Mouse (Mus musculus) neural tube, embryonic 10.5 days (tissue): Measurements from ENCODE around the gene Pou2f3.

Source experiments
- DNase-seq: peaks from one replicate; pipeline ENCODE4 v3.0.0-alpha.2; 2017; ENCODE audit warnings: low spot score; ENCODE audit errors: extremely low spot score

The Pou2f3 gene

DNA sequence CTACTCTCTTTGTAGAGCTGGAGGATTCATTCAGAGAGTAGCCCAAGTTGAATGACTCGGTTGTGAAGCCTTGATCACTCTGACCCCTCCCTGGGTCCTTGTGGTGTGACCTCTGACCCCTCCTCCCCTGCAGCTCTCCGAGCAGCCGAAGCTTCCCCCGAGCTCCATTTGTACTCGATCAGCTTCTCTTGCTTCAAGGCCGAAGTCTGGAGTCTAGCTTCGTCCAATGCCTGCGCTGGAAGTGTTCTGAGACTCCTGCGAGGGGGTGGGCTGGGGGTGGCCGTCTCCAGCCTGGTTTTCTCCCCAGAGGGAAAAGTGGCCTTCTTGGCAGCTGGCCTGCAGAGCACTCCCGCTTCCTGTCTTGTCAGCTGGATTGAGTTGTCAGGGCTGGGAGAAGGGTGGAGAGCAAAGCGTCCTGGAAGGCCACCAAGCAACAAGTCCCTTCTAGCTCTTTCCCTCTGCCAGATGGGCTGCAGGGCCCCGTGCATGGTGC is at the start of gene Pou2f3:
Gene Pou2f3, minus strand, starts transcription at position 180 of the 493 bp plus-strand sequence.
- DNase-seq = peak; percentile 48

DNA sequence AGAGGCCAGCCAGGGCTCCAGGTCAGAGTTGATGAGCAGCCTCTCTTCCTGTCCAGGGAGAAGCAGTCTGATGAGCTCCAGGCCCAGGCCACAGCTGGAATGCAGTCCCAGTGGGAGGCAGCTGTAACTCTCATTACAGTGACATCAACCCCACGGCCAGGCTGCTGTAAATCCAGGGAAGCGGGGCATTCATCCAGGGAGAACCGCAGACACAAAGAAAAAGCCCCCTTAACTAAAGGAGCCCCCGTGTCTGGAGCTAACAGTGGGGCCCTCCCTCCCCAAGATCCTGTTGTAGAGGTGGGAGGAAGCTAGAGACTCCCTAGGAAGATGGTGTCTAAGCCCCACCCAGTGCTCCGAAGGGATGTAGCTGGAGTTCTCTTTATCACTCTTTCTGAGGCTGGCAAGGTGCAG is 43.1 kb upstream of the Pou2f3 start:
- DNase-seq = peak; percentile 80

DNA sequence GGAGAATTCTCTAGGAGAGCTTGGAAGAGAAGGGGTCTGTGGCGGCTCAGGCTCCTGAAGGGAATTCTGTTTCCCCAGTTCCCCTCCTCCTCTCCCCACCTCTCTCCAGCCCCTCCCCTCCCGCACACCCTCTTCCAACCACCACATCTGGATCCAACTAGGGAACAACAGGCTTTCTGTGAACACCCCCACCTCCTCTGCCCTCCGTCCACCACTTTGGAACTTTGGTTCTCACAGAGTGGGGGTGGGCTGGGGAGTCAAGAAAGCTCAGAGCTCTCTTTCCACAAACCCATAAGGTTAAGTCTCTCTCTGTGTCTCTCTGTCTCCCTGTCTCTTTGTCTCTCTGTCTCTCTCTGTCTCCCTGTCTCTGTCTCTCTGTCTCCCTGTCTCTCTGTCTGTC is 42.6 kb upstream of the Pou2f3 start:
- DNase-seq = peak; percentile 66

DNA sequence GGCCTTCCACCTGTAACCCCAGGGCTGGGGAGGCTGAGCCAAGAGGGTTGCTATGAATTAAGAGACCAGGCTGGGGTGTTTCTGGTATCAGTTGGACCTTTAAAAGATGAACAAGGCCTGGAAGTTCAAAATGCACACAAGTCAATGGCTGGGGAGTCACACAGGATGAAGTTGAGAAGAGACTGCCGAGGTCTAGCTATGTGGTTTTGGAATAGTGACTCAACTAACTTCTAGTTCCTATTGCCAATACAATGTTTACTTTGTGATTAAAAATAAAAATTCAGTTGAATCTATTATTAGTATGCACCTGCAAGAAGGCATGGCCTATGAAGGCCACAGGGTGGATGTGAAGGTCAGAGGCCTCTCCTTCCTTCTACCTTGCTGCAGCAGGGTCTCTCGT is 41.6 kb upstream of the Pou2f3 start:
- DNase-seq = no peak

DNA sequence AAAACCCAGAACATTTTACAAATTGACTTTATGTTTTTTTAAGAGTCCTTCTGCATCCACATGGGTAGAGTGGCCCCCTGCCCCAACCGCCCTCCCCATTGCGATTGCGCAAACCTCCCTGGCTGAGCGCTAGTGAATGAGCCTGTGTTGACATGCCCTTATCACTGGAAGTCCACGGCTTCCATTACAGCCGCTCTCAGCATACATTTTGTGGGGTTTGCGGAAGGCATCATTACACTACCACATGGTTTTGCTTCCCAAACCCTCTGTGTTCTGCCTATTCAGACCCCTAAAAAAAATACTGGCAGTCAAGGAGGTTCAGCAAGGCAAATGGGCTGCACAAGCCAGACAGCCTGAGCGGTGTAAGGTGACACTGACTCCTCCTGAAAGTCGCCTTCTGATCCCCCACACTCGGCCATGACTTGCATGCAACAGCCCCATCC is 36.6 kb upstream of the Pou2f3 start:
- no peak for DNase-seq

DNA sequence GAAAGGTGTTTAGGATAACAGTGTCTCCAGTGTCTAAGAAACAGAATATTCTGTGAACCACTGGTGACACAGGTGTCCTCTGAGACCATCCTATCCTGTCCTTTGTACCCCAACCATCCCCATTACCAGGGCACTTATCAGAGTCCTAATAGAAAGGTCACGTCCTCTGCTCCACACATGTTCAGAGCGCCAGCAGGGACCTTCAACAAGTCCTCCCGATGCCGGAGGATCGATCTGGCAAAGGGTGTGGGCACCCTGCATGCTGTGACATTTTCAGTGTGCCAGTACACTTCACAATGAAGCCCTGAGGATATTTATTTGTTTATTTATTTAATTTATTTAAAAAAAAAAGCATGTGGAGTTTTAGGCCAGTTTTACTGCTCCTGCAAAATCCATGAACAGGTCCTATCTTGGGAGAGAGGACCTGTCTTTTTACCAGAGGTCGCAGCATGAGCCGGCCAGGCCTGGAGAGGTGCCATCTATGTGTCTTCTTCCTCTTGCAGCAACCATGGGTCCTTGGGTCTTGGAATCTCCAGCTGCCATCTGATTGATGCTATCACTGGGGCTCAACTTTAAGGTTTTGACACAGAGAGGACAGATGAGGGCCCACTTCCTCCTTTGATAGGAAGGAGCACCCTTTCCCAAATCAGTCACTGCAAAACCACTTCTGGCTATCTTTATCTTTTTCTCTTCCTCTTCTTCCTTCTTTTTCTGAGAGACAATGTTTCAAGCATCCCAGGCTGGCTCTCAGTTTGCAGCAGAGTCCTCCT is 35.8 kb upstream of the Pou2f3 start:
- DNase-seq = no peak

DNA sequence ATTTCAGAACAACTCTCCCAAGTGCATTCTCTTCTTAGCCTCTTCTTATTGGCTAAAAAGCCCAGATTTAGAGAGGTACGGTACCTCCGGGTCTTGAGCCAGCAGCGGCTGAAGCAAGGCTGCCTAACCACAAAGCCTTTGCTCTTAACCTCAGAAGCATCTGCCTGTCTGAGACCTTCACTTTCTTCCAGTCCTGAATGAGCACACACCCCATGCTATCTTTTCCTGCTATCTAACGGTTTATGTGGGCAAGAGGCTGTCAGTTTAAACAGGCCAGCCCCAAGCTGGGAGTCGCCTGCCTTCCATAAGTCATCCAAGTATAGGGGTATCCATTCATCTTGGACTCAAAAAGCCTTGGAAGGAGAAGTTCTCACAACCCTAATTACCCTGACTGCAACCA is 32.3 kb upstream of the Pou2f3 start:
- DNase-seq = no peak

DNA sequence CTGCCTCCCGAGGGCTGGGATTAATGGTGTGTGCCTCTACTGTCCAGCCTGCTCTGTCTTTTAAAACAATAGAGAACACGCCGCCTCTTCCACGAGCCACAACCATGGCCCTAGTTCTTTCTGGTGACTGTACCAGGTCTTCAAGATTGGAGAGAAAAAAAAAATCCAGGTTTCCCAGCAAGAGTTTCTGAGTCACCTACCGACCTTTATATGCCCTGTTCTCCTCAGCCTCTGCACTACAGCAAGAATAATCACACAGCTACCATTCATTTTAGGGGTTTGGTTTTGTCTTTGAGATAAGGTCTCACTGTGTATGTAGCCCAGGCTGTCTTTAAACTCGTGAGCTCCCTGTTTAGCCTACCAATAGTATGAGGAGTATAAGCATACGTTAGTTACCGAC is 31.8 kb upstream of the Pou2f3 start:
- no peak for DNase-seq

DNA sequence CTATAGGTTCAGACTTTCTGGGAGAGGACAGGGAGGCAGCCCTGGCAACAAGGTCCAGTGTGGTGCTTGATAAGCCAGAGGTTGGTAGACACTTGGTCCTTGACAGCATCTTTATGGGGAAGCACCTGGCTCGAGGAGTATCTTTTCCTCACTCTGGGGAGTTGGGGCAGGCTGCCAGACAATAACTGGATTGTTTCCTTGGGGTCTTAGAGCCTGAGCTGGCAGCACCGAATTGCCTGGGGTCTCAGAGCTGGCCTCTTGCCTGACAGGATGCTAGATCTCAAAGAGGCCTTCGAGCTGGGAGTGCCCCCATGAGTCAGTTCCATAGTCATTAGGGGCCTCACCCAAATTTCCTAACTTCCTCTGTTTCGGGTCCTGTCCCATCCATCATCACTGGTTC is 31.1 kb upstream of the Pou2f3 start:
- DNase-seq = no peak

DNA sequence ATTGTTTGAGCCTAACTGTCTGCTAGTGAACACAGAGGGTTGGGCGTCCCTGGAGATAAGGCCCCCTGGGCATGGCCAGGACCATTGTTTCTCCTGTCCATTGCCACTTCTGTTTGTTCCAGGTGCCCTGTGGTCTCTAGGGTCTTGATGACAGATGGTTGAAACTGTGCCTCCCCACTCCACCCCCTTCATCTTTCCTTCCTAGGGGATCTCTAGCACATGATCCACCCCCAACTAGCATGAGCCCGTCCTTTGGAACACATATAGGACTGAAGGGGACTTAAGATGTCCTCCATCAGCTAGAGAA is 30.4 kb upstream of the Pou2f3 start:
- no peak for DNase-seq

DNA sequence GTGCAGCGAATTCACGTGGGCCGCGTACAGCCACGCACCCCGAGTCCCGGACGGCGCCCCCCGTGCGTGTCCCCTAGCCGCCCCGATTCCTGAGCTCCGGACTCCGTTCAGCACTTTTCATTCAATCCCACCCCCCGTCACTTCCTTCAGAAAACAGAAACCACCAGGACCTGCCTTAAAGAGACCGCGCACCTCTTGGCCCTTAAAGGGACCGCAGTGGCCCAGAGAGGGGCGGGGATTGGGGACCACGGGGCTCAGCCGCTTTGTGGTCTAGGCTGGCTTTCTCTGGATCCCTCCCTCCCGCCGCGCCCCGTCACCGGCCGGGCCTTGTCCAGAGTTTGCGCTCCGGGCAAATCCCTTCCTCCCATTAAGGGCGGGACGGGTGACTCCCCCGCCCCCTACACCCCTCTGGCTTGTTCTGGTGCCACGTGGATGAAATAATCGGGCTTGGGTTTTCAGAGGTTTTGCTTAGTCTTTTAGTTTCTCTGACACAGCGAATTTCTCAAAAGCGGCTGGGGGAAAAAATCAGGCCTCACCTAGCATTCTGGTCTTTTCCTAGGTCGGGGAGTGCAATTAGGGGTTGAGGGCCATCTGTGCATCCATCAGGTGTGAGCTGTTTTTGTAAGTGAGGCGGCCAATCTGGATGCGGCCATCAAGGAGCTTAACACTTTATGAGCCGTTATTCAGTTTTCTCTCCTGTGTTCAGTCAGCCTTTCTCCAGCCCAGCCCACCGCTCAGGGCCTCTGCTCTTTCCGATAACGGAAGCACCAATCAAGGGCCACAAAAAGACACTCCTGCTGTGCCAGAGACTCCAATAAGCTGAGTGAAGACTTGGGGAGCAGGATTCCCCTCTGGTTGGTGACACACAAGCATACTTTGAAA is 29.8 kb upstream of the Pou2f3 start, which contains the start of gene Oaf:
Gene Oaf, minus strand, starts transcription at position 200 of the 882 bp plus-strand sequence.
- peak; percentile 90 for DNase-seq

DNA sequence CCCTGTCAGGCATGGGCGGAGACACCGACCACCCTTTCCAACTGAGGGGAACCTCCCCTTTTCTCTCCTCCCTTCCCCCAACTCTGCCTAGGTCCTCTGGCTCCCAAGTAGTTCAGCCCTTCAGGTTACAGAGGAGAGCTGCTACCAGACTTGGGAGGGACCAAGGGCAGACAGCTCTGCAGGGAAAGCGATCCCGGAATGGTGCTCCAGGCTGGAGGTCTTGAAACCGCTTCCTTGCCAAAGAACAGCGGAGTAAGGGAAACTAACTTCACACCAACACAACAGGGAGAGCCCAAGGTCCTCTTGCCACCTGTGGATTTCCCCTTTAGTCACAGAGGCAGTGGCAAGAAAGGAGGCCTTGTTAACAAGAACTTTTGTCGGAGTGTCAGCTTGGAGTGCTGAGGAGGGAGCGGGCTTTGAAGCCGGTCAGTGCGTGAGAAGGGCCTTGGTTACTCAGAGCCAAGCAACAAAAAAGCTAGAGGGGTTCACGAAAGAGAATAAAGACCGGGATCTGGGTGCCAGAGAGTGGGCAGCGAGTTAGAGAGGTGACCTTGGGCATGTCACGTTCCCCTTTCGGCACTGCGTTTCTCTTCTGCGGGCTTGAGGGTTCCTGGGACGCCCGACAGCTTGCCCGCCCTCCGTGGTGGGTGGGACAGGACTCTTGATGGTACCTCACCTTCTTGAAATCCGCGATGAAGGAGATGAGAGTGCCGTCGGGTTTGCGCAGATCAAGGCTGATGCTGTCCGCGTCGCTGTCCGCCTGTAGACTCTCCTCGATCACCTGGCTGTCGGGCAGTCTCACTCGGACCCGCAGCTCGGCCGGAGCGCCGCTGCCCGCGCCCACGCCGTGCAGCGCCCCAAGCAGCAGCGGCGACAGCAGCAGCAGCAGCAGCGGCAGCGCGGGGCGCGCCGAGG is 28.7 kb upstream of the Pou2f3 start:
- DNase-seq = peak; percentile 53

DNA sequence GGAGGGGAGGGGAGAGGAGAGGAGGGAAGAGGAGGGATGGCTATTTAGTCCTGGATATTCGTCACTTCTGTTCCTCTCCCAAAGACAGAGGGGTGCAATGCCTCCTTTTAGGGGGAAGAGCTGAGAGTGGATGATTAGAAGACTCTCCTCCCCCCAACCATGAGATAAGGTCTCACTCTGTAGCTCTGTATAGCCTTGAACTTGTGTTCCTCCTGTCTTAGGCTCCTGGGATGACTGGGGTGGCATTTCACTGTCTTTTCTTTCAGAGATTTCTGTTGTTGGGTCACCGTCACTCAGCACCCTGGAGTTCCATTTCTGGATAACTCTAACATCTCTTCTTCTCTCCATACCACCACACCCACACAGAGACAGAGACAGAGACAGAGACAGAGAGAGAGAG is 28.0 kb upstream of the Pou2f3 start:
- DNase-seq = no peak

DNA sequence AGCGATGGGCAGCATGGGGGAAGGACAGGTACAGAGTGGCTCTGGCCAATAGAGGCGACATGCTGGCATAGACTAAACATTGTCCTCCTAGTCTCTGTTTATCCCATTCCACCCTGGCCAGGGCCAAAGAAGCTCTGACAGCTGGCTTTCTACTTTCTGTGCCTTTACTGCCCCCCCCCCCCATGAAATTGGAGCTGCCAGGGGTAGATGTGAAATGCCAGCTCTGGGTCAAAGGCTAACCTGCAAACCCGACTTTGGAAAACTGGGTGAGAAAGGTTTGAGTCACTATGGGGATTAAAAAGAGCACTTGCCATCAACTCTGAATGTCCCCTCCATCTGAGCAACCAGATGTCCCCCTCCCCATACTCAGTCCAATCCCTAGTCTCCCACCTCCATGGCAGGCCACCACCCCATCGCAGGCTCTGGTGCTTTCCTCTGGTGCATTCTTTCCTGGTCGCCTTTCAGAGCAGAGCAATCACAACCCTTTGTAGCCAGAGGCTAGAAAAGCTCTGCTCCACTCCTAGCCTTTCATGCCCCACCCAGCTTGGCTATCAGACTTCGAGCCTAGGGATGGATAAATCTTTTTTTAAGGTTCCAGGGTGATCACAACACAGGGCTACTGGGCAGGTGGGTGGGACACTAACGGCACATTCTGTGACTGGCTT is 27.1 kb upstream of the Pou2f3 start:
- no peak for DNase-seq

DNA sequence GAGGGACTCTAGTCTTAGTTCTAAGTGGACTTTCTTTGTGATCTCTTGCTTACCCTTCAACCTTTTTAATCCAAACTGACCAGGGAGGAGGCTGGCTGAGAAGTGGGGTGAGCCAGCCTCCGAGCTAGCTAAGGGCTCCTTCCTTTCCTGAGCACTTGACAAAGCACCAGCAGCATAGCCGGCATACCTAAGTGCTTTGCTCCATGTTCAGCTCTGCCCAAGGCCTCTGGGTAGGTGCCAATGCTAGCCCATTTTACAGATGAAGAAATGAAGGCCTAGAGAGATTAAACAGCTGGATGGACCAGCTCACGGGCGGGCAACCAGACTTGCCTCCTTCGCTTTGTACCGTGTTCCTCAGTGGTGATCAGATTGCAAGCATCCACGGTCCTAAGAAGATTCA is 26.4 kb upstream of the Pou2f3 start:
- DNase-seq = no peak

DNA sequence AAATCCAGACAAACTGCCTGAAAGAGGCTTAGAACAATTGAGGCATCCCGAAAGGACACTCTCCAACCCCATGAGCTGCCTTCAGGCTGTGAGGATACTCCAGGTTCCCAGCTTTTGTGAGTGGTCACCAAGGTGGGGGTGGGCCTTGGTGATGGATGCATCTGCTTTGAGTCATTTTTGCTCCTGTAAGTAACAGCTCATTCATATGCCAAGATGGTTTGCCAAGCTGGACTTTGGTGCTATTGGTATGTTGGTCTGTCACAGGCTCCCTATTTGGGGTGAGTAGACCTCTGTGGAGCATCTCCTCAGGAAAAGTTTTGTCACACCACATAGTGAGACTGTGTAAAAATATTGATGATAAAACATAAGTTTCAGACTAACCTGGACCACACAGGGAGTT is 25.9 kb upstream of the Pou2f3 start:
- no peak for DNase-seq

DNA sequence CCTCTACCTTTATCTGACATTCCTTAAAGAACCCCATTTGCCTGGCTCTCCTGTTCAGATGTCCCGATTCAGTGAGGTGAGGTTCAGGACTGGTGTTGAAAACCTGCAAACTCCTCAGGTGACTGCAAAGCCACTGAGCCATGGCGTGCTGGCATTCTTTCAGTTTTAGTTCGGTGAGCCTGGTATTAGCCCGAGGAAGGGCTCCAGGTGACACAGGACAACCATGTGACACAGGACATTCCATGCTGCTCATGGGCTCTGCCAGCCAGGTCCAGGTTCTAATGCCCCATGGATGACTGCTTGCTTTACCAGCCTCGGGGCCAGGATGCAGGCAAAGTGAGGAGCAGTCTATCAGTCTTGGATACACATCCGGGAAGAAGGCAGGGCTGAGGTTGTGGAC is 25.2 kb upstream of the Pou2f3 start:
- DNase-seq = no peak

DNA sequence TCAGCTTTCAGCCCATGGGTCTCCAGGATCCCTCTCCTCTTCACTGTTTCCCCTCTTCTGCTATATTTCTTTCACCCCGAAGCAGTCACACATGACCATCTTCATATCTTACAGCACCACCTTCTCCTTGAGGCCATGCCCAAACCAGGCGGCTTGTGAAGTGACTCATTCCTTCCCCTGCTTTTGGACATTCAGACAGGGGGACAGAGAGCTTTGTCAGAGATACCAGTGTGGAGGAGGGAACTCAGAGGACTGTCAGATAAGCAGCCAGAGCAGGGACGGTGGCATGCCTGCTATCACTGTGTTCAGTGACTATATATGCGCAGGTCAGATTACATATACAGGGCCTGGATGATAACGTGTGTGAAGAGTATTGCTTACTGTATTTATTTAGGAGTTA is 24.3 kb upstream of the Pou2f3 start:
- no peak for DNase-seq

DNA sequence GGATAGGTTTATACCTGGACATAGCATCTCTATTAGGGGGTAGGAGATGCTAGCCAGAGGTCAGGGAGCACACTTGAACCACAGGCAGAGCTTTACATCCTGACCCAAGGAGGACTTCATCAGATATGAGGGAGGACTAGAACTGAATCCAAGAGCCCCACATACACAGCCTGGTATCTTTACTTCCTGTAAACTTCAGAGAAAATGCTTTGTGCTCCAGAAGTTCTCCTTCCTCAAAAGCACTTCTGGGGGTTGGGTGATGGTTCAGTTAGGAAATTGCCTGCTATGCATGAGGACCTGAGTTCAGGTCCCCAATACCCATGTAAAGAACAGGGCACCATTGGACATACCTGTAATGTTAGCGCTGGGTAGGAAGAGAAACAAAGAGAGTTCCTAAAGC is 23.3 kb upstream of the Pou2f3 start:
- DNase-seq = no peak

DNA sequence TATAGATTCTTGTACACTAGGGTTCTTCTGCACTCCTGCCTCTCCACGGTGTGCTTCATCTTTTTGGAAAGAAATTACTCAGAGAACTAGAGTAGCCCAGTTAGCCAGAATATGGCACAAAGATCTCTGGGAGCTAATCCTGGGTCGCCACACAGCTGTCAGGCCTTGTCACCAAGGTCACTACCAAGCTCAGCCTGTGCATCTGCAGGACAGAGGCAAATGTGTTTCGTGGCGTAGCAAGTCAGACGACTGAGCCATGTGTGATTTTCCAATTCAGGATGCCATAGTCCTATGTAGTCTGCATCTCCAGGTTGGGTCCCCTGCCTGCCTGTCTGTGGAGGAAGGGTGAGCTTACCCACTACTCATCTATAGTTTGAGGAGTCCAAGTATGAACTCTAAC is 22.9 kb upstream of the Pou2f3 start:
- DNase-seq = no peak

DNA sequence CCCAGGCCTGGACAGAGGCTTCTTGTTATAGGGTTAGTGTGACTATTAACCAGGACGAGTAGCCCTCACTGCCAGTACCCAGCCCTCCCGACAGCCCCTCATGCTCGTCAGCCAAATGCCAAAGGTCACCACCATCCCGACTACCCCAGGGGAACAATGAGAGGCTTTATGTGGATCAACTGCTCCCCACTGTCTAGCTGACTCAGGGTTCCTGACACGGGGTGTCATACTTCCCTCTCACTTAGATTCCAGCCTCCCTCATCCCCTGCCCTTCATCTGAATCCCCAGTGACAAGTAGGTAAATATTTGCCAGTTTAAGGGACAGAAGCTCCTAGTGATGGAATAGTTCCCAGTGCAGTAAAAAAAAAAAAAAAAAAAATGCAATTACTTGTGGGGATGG is 22.1 kb upstream of the Pou2f3 start:
- no peak for DNase-seq
